Mouse (Mus musculus) megakaryocyte, embryonic 14.5 days (primary cell): ENCODE measurements around the gene 4921536K21Rik. TPM values are rescaled to one million over a fixed set of nuclear protein-coding genes. Genes with fewer than 3 reads are reported as not detected.

Experiments
- H3K27me3 ChIP-seq: replicated peaks from 2 replicates; pipeline ENCODE3; 2012; ENCODE audit warnings: inconsistent platforms
- H3K36me3 ChIP-seq: replicated peaks from 2 replicates; pipeline ENCODE3; 2012; ENCODE audit warnings: low read length, inconsistent platforms, mixed read lengths
- H3K4me1 ChIP-seq: 2 replicates; pipeline ENCODE4 v1.6.1; 2012; ENCODE audit warnings: inconsistent platforms
- H3K4me3 ChIP-seq: replicated peaks from 2 replicates; pipeline ENCODE3; 2012; ENCODE audit warnings: moderate library complexity, mild to moderate bottlenecking, inconsistent platforms
- H3K9me3 ChIP-seq: 2 replicates; pipeline ENCODE4 v1.6.1; 2012; ENCODE audit warnings: inconsistent platforms
- FLI1 ChIP-seq: IDR thresholded peaks from 2 replicates; pipeline ENCODE4 v1.6.1; 2012; ENCODE audit warnings: low read length, inconsistent platforms, mixed read lengths
- GATA1 ChIP-seq: IDR thresholded peaks from 3 replicates; pipeline ENCODE4 v1.6.1; 2012; ENCODE audit warnings: mixed read lengths, low read length, inconsistent platforms, borderline replicate concordance
- polyA plus RNA-seq: library from polyadenylated mRNA; stranded (reverse); fragments of >175 nt; gene quantifications from 2 replicates; pipeline ENCODE4 v1.2.3, GENCODE M21; 2012; ENCODE audit warnings: low replicate concordance; ENCODE audit not compliant: insufficient read depth

4921536K21Rik gene
- polyA plus RNA-seq, 1 experiment = 0.15 TPM

- H3K4me3 ChIP-seq = no peak overlapping the region
- peaks cover 36% of the 10 kb centered on the region for H3K36me3 ChIP-seq
- H3K4me1 ChIP-seq = peaks cover 3% of the 10 kb centered on the region
- no peaks in the 10 kb centered on the region for H3K9me3 ChIP-seq
- peaks cover 28% of the 10 kb centered on the region for H3K27me3 ChIP-seq
- no peak for TF ChIP-seq GATA1
- TF ChIP-seq FLI1 = no peak
These were observed 31.0 kb upstream of the 4921536K21Rik start for GRCm38 (mm10) chr11:3925916-3926315.

- peaks cover 16% of the 10 kb centered on the region for H3K27me3 ChIP-seq
- TF ChIP-seq FLI1 = no peak
- no peak for TF ChIP-seq GATA1
- H3K4me1 ChIP-seq = no peaks in the 10 kb centered on the region
- H3K9me3 ChIP-seq = no peaks in the 10 kb centered on the region
- peaks cover 38% of the 10 kb centered on the region for H3K36me3 ChIP-seq
- H3K4me3 ChIP-seq = no peak overlapping the region
These were observed 27.8 kb upstream of the 4921536K21Rik start for GRCm38 (mm10) chr11:3922731-3923130.

GRCm38 (mm10) chr11:3922115-3922514, 27.2 kb upstream of the 4921536K21Rik start:
- TF ChIP-seq GATA1 (no peak), FLI1 (no peak)
- no peaks in the 10 kb centered on the region for H3K9me3 ChIP-seq
- peaks cover 14% of the 10 kb centered on the region for H3K27me3 ChIP-seq

GRCm38 (mm10) chr11:3921281-3921850, 26.5 kb upstream of the 4921536K21Rik start:
- peaks cover 17% of the 10 kb centered on the region for H3K27me3 ChIP-seq
- H3K4me1 ChIP-seq = no peaks in the 10 kb centered on the region
- H3K9me3 ChIP-seq = no peaks in the 10 kb centered on the region
- H3K36me3 ChIP-seq = peaks cover 31% of the 10 kb centered on the region
- no peak overlapping the region for H3K4me3 ChIP-seq
- no peak for TF ChIP-seq GATA1
- no peak for TF ChIP-seq FLI1

More at GRCm38 (mm10) chr11:3922115-3922514, 27.2 kb upstream of the 4921536K21Rik start:
- H3K4me1 ChIP-seq = no peaks in the 10 kb centered on the region
- peaks cover 36% of the 10 kb centered on the region for H3K36me3 ChIP-seq
- no peak overlapping the region for H3K4me3 ChIP-seq

- H3K4me3 ChIP-seq = no peak overlapping the region
- peaks cover 4% of the 10 kb centered on the region; the same call in 1 of the 2 replicates for H3K4me1 ChIP-seq
- H3K36me3 ChIP-seq = peaks cover 24% of the 10 kb centered on the region
- H3K9me3 ChIP-seq = no peaks in the 10 kb centered on the region
- peaks cover 19% of the 10 kb centered on the region for H3K27me3 ChIP-seq
- TF ChIP-seq GATA1 = no peak
- TF ChIP-seq FLI1 = no peak
These were observed 25.6 kb upstream of the 4921536K21Rik start for GRCm38 (mm10) chr11:3920476-3920875.

GRCm38 (mm10) chr11:3918738-3919137, 23.8 kb upstream of the 4921536K21Rik start:
- Histone ChIP-seq H3K36me3 (peaks cover 13% of the 10 kb centered on the region), H3K4me1 (peaks cover 15% of the 10 kb centered on the region), H3K9me3 (no peaks in the 10 kb centered on the region), H3K4me3 (no peak overlapping the region), H3K27me3 (peaks cover 16% of the 10 kb centered on the region)
- TF ChIP-seq FLI1 (no peak), GATA1 (no peak)

- TF ChIP-seq FLI1 = no peak
- TF ChIP-seq GATA1 = no peak
- H3K4me3 ChIP-seq = peak within 1 kb of the TSS; percentile 94
- H3K27me3 ChIP-seq = peaks cover 19% of the 10 kb centered on the region
- H3K9me3 ChIP-seq = no peaks in the 10 kb centered on the region
- peaks cover 8% of the 10 kb centered on the region for H3K36me3 ChIP-seq
- H3K4me1 ChIP-seq = peaks cover 59% of the 10 kb centered on the region
These were observed 19.4 kb upstream of the 4921536K21Rik start, which contains the start of gene Slc35e4 for GRCm38 (mm10) chr11:3914109-3914840. Gene Slc35e4 (minus strand): TSS chr11:3914664.

- peak overlapping the region; percentile 94 for H3K4me3 ChIP-seq
- H3K4me1 ChIP-seq = peaks cover 67% of the 10 kb centered on the region
- TF ChIP-seq FLI1 (no peak), GATA1 (no peak)
- H3K9me3 ChIP-seq = no peaks in the 10 kb centered on the region
- peaks cover 15% of the 10 kb centered on the region for H3K36me3 ChIP-seq
- peaks cover 19% of the 10 kb centered on the region for H3K27me3 ChIP-seq
These were observed 18.6 kb upstream of the 4921536K21Rik start for GRCm38 (mm10) chr11:3913316-3914108.

- H3K4me3 ChIP-seq = peak overlapping the region; percentile 94
- peaks cover 19% of the 10 kb centered on the region for H3K27me3 ChIP-seq
- H3K4me1 ChIP-seq = peaks cover 73% of the 10 kb centered on the region
- H3K9me3 ChIP-seq = no peaks in the 10 kb centered on the region
- H3K36me3 ChIP-seq = peaks cover 20% of the 10 kb centered on the region
- no peak for TF ChIP-seq FLI1
- TF ChIP-seq GATA1 = no peak
These were observed 18.0 kb upstream of the 4921536K21Rik start for GRCm38 (mm10) chr11:3912875-3913271.
